Mouse (Mus musculus) kidney, adult 2 months (tissue): ENCODE results near the gene Dnaic1.

Experiments
- CTCF ChIP-seq: fragments of 200-500 bp; conservative IDR thresholded peaks from 2 replicates; pipeline ENCODE4 v1.5.1; 2011; ENCODE audit warnings: low read depth, mild to moderate bottlenecking, control low read depth, low read length, moderate library complexity, mixed read lengths; ENCODE audit not compliant: insufficient read depth, insufficient read length
- POLR2A ChIP-seq: fragments of 200-500 bp; IDR thresholded peaks from one replicate; pipeline ENCODE4 v1.6.1; 2011; ENCODE audit warnings: low read depth, low read length, control low read depth

GRCm38 (mm10) chr4:41630196-41630595, 60.6 kb downstream of the Dnaic1 start:
- no peak for TF ChIP-seq POLR2A
- no peak for TF ChIP-seq CTCF
